Mouse (Mus musculus) CH12.LX (cell line): Measurements from ENCODE around the gene Nid2. TPM values are rescaled to one million over a fixed set of nuclear protein-coding genes. Genes with fewer than 3 reads are reported as not detected.

ENCODE experiments used
- DNase-seq: peaks from one replicate; pipeline ENCODE4 v3.0.0-alpha.2; 2013; ENCODE audit errors: extremely low read depth
- H3K27ac ChIP-seq: 2 replicates; pipeline ENCODE4 v1.5.1; 2012; ENCODE audit warnings: low read depth, mild to moderate bottlenecking, control low read depth, moderate library complexity; ENCODE audit not compliant: insufficient read depth
- H3K27me3 ChIP-seq: replicated peaks from 2 replicates; pipeline ENCODE3; 2012; ENCODE audit warnings: inconsistent platforms
- H3K36me3 ChIP-seq, 2 experiments: replicated peaks in 1 of 2; 2 replicates each; pipeline versions ENCODE3 to v1.6.1; 2012; ENCODE audit warnings: inconsistent platforms in 1 of 2, low read length in 1 of 2, mild to moderate bottlenecking in 1 of 2, mixed read lengths in 1 of 2, moderate library complexity in 1 of 2; ENCODE audit not compliant: control insufficient read depth in 1 of 2, insufficient read depth in 1 of 2
- H3K4me1 ChIP-seq, 2 experiments: 2 replicates each; pipeline ENCODE4 v1.6.1; 2012; ENCODE audit warnings: inconsistent platforms in 1 of 2, moderate library complexity in 1 of 2; ENCODE audit not compliant: insufficient read depth in 2 of 2, control insufficient read depth in 1 of 2
- H3K4me2 ChIP-seq: 2 replicates; pipeline ENCODE4 v1.6.1; 2012; ENCODE audit warnings: low read depth, mild to moderate bottlenecking, control low read depth; ENCODE audit not compliant: poor library complexity, insufficient read depth, severe bottlenecking
- H3K4me3 ChIP-seq, 3 experiments: fragments of 150-350 bp in 1 of 3; sonication (generic) in 1 of 3; replicated peaks in 1 of 3; 2 replicates each; pipeline versions ENCODE3 to v1.5.1; 2011 to 2012; ENCODE audit warnings: low read depth in 2 of 3, low read length in 2 of 3, mild to moderate bottlenecking in 2 of 3, moderate library complexity in 2 of 3, control low read depth in 1 of 3, improper control_type of control experiment in 1 of 3, inconsistent platforms in 1 of 3, mixed read lengths in 1 of 3; ENCODE audit not compliant: poor library complexity in 1 of 3
- H3K79me2 ChIP-seq: replicated peaks from 2 replicates; pipeline ENCODE4 v1.6.1; 2012; ENCODE audit warnings: mild to moderate bottlenecking, moderate library complexity; ENCODE audit not compliant: control insufficient read depth, poor library complexity, insufficient read depth, severe bottlenecking; ENCODE audit errors: extremely low read depth
- H3K9ac ChIP-seq: 2 replicates; pipeline ENCODE4 v1.6.1; 2012; ENCODE audit warnings: low read depth, mild to moderate bottlenecking, control low read depth, moderate library complexity; ENCODE audit not compliant: insufficient read depth
- H3K9me3 ChIP-seq: replicated peaks from 2 replicates; pipeline ENCODE3; 2012; ENCODE audit warnings: low read length, inconsistent platforms, mixed read lengths
- BHLHE40 ChIP-seq: IDR thresholded peaks from 2 replicates; pipeline ENCODE4 v1.6.1; 2011; ENCODE audit warnings: mild to moderate bottlenecking, low read depth, low read length, improper control_type of control experiment
- CHD1 ChIP-seq: IDR thresholded peaks from 2 replicates; pipeline ENCODE4 v1.6.1; 2012; ENCODE audit warnings: low read depth, low read length, improper control_type of control experiment, inconsistent platforms
- CTCF ChIP-seq, 2 experiments: IDR thresholded peaks in 1 of 2; conservative IDR thresholded peaks in 1 of 2; 2 replicates each; pipeline ENCODE4 v1.5.1; 2011 to 2012; ENCODE audit warnings: low read depth in 2 of 2, low read length in 2 of 2, improper control_type of control experiment in 1 of 2, inconsistent platforms in 1 of 2, mild to moderate bottlenecking in 1 of 2, moderate library complexity in 1 of 2
- E2F4 ChIP-seq: IDR thresholded peaks from 2 replicates; pipeline ENCODE4 v1.6.1; 2011; ENCODE audit warnings: low read depth, low read length, improper control_type of control experiment; ENCODE audit not compliant: insufficient replicate concordance
- EP300 ChIP-seq: IDR thresholded peaks from 2 replicates; pipeline ENCODE4 v1.6.1; 2011; ENCODE audit warnings: low read length, improper control_type of control experiment
- GABPA ChIP-seq: IDR thresholded peaks from 2 replicates; pipeline ENCODE4 v1.6.1; 2012; ENCODE audit warnings: low read depth, low read length, improper control_type of control experiment, inconsistent platforms; ENCODE audit not compliant: insufficient replicate concordance
- HCFC1 ChIP-seq: IDR thresholded peaks from 2 replicates; pipeline ENCODE4 v1.6.1; 2012; ENCODE audit warnings: low read depth, mild to moderate bottlenecking, inconsistent platforms, low read length, improper control_type of control experiment
- IRF4 ChIP-seq: IDR thresholded peaks from 2 replicates; pipeline ENCODE4 v1.6.1; 2014; ENCODE audit warnings: low read depth, mild to moderate bottlenecking, inconsistent platforms, low read length, improper control_type of control experiment
- KAT2A ChIP-seq: IDR thresholded peaks from 2 replicates; pipeline ENCODE4 v1.6.1; 2012; ENCODE audit warnings: low read length, improper control_type of control experiment, inconsistent platforms; ENCODE audit not compliant: insufficient replicate concordance
- MAFK ChIP-seq: IDR thresholded peaks from 2 replicates; pipeline ENCODE4 v1.6.1; 2011; ENCODE audit warnings: low read length, improper control_type of control experiment; ENCODE audit not compliant: insufficient replicate concordance
- MEF2A ChIP-seq: IDR thresholded peaks from 2 replicates; pipeline ENCODE4 v1.6.1; 2014; ENCODE audit warnings: low read depth, mild to moderate bottlenecking, inconsistent platforms, low read length, improper control_type of control experiment, borderline replicate concordance
- MXI1 ChIP-seq: IDR thresholded peaks from 2 replicates; pipeline ENCODE4 v1.6.1; 2011; ENCODE audit warnings: mild to moderate bottlenecking, low read depth, low read length, improper control_type of control experiment
- MYC ChIP-seq: IDR thresholded peaks from 2 replicates; pipeline ENCODE4 v1.6.1; 2011; ENCODE audit warnings: low read depth, mild to moderate bottlenecking, improper control_type of control experiment, low read length
- RCOR1 ChIP-seq: conservative IDR thresholded peaks from 2 replicates; pipeline ENCODE4 v1.6.1; 2012; ENCODE audit warnings: low read depth, mild to moderate bottlenecking, inconsistent platforms, low read length, improper control_type of control experiment
- USF2 ChIP-seq: conservative IDR thresholded peaks from 2 replicates; pipeline ENCODE4 v1.6.1; 2011; ENCODE audit warnings: low read depth, low read length, improper control_type of control experiment
- ZC3H11A ChIP-seq: IDR thresholded peaks from 2 replicates; pipeline ENCODE4 v1.6.1; 2012; ENCODE audit warnings: low read depth, mild to moderate bottlenecking, inconsistent platforms, low read length, improper control_type of control experiment
- ZKSCAN1 ChIP-seq: IDR thresholded peaks from 2 replicates; pipeline ENCODE4 v1.6.1; 2012; ENCODE audit warnings: low read depth, inconsistent platforms, low read length, improper control_type of control experiment, borderline replicate concordance
- dilution Hi-C: fragments of 300-500 bp; cut with MboI; formaldehyde crosslinking; loops from 2 replicates; pipeline ENCODE4 v1.14.3; 2020; ENCODE audit warnings: low sequenced_read_pairs; ENCODE audit not compliant: extremely low pct_unique_long_range_greater_than_20kb, extremely low pct_ligation_motif_present
- in situ Hi-C: fragments of 300-500 bp; cut with MboI; formaldehyde crosslinking; loops from 3 replicates; pipeline ENCODE4 v1.14.3; 2019; ENCODE audit warnings: low sequenced_read_pairs, low pct_ligation_motif_present, low pct_unique_long_range_greater_than_20kb, mixed read lengths
- polyA plus RNA-seq: library from polyadenylated mRNA; unstranded; fragments of >175 nt; gene quantifications from 2 replicates; pipeline ENCODE4 v1.2.1, GENCODE M21; 2012; ENCODE audit warnings: low read depth; ENCODE audit not compliant: insufficient read length
- total RNA-seq, 2 experiments: library from RNA; depleted of rRNA; stranded (reverse); fragments of 300-350 nt in 1 of 2; fragments of >200 nt in 1 of 2; gene quantifications; 2 replicates each; pipeline ENCODE4 v1.2.3; 2012 to 2014

Gene Nid2
- total and polyA plus RNA-seq, 3 experiments, result 0.58 to 2.1 (median 1.3) TPM

DNA sequence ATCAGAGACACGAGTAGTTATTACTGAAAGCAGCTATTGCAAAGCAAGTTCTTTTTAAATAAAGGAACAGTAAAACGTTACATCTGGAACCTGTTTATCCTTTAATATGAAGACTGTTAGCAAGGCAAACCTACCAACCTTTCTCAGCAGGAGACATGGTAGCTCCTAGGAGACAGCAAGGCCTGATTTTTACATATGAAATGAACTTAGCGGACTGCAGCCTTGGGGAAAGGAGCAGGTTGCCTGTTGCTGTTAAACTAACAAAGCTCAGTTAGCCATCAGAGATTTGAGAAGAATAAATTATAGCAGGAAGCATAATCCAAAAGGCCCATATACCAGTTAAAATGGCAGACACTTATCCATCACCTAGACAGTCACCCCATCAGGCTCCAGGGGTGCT is 102.4 kb downstream of the Nid2 start:
- Histone ChIP-seq H3K79me2 (no peaks in the 10 kb centered on the region), H3K27ac (no peak overlapping the region), H3K4me1 (peaks cover 3 to 11% of the 10 kb centered on the region in 2 experiments), H3K4me3 (no peak overlapping the region), H3K9ac (no peak overlapping the region), H3K27me3 (no peaks in the 10 kb centered on the region), H3K36me3 (no peaks in the 10 kb centered on the region), H3K9me3 (peaks cover 5% of the 10 kb centered on the region), H3K4me2 (no peak overlapping the region)
- TF ChIP-seq MYC, result no peak
- TF ChIP-seq KAT2A, result no peak
- TF ChIP-seq ZKSCAN1, result no peak
- TF ChIP-seq EP300, result no peak
- no peak for TF ChIP-seq MAFK
- TF ChIP-seq MEF2A, result no peak
- TF ChIP-seq GABPA, result no peak
- TF ChIP-seq CHD1, result no peak
- no peak for TF ChIP-seq RCOR1
- TF ChIP-seq MXI1, result no peak
- no peak for TF ChIP-seq HCFC1
- TF ChIP-seq ZC3H11A, result no peak
- no peak for TF ChIP-seq USF2
- TF ChIP-seq BHLHE40, result no peak
- in situ Hi-C loops (no loop called here), dilution Hi-C loops (no loop called here)
- DNase-seq, result no peak

- no peak for TF ChIP-seq CTCF (conservative IDR thresholded peaks at IDR 0.05 in 1 of 2, IDR thresholded peaks at IDR 0.05 in 1 of 2; ENCODE audit: low read depth in 2 of 2, low read length in 2 of 2)
- no peak for TF ChIP-seq E2F4
- TF ChIP-seq BHLHE40, result 0 out of 2 replicates have a peak, but pooled peaks have one; percentile 11
- no peak for TF ChIP-seq IRF4
- TF ChIP-seq RCOR1, result no peak
- no peak for TF ChIP-seq ZKSCAN1
- H3K36me3 ChIP-seq, result no peaks in the 10 kb centered on the region
- no peaks in the 10 kb centered on the region for H3K27me3 ChIP-seq
- dilution Hi-C loops (no loop called here), in situ Hi-C loops (no loop called here)
- H3K27ac ChIP-seq, result no peak overlapping the region
- H3K4me1 ChIP-seq, result peaks cover 3 to 19% of the 10 kb centered on the region in 2 experiments
- no peak overlapping the region for H3K4me3 ChIP-seq
- H3K79me2 ChIP-seq, result no peaks in the 10 kb centered on the region
- DNase-seq, result no peak
- H3K9me3 ChIP-seq, result peaks cover 5% of the 10 kb centered on the region
- no peak overlapping the region for H3K4me2 ChIP-seq
- H3K9ac ChIP-seq, result no peak overlapping the region
These were observed 107.2 kb downstream of the Nid2 start for GRCm38 (mm10) chr14:19858279-19858678.
